Mouse (Mus musculus): Measurements from ENCODE around the gene Glis2.
A peak's percentile ranks its signal among the peaks of the same experiment; 100 is the strongest.

- TF ChIP-seq POLR2A (IDR thresholded peaks at IDR 0.05; ENCODE audit: insufficient read length, low read depth) (peak; percentile 21), MAX (IDR thresholded peaks at IDR 0.05; ENCODE audit: low read depth) (no peak), SRF (IDR thresholded peaks at IDR 0.05; ENCODE audit: control insufficient read depth, insufficient read length, low read depth) (no peak), MYOD1 (IDR thresholded peaks at IDR 0.05; ENCODE audit: control insufficient read depth in 1 of 3, insufficient read length in 2 of 3, low read depth in 2 of 3) (no peak), MYOG (IDR thresholded peaks at IDR 0.05; ENCODE audit: control insufficient read depth in 1 of 3, insufficient read depth in 1 of 3, insufficient read length in 2 of 3, low read depth in 2 of 3) (no peak), TCF12 (IDR thresholded peaks at IDR 0.05; ENCODE audit: insufficient read depth, poor library complexity, severe bottlenecking) (no peak), POLR2AphosphoS2 (IDR thresholded peaks at IDR 0.05; ENCODE audit: insufficient read length, low read depth) (no peak), E2F4 (IDR thresholded peaks at IDR 0.05; ENCODE audit: insufficient read depth) (no peak), USF1 (IDR thresholded peaks at IDR 0.05; ENCODE audit: low read depth) (no peak), REST (IDR thresholded peaks at IDR 0.05; ENCODE audit: insufficient read depth, insufficient read length) (no peak), CEBPB (IDR thresholded peaks at IDR 0.05; ENCODE audit: insufficient read depth, poor library complexity, severe bottlenecking) (no peak)
Observed at GRCm38 (mm10) chr16:4613736-4614135, 19.2 kb downstream of the Glis2 start.

Measured in myocyte (in vitro differentiated cells).